Mouse (Mus musculus) forebrain, embryonic 14.5 days (tissue): ENCODE results near the gene Pdgfra. TPM values are rescaled to one million over a fixed set of nuclear protein-coding genes. Genes with fewer than 3 reads are reported as not detected.

Source experiments
- ATAC-seq: fragments of 200-750 bp; cut with Nextera tagmentation; 2 replicates; pipeline ENCODE4 v1.8.0; 2017; ENCODE audit warnings: mild to moderate bottlenecking, moderate library complexity
- DNase-seq: peaks from one replicate; pipeline ENCODE4 v3.0.0-alpha.2; 2015; ENCODE audit warnings: low spot score
- H3K27ac ChIP-seq: fragments of 300-500 bp; sonication (generic); 2 replicates; pipeline ENCODE4 v1.5.1; 2014; ENCODE audit warnings: low read depth, mild to moderate bottlenecking, control low read depth, low read length, moderate library complexity
- H3K27me3 ChIP-seq: fragments of 300-500 bp; sonication (generic); replicated peaks from 2 replicates; pipeline ENCODE4 v1.6.1; 2014; ENCODE audit warnings: low read length, control low read depth, mixed read lengths; ENCODE audit not compliant: control insufficient read depth, insufficient read depth
- H3K36me3 ChIP-seq: fragments of 300-500 bp; sonication (generic); 2 replicates; pipeline ENCODE4 v1.6.1; 2014; ENCODE audit warnings: low read length, control low read depth; ENCODE audit not compliant: control insufficient read depth, insufficient read depth
- H3K4me1 ChIP-seq: fragments of 300-500 bp; sonication (generic); 2 replicates; pipeline ENCODE4 v1.6.1; 2014; ENCODE audit warnings: antibody characterized with exemption, low read length, control low read depth; ENCODE audit not compliant: control insufficient read depth, insufficient read depth
- H3K4me2 ChIP-seq: fragments of 300-500 bp; sonication (generic); 2 replicates; pipeline ENCODE4 v1.6.1; 2014; ENCODE audit warnings: mild to moderate bottlenecking, control low read depth, low read length
- H3K4me3 ChIP-seq: fragments of 300-500 bp; sonication (generic); 2 replicates; pipeline ENCODE4 v1.5.1; 2014; ENCODE audit warnings: low read depth, low read length, control low read depth
- H3K9ac ChIP-seq: fragments of 300-500 bp; sonication (generic); 2 replicates; pipeline ENCODE4 v1.6.1; 2014; ENCODE audit warnings: mild to moderate bottlenecking, low read length, control low read depth, moderate library complexity
- H3K9me3 ChIP-seq: fragments of 300-500 bp; sonication (generic); replicated peaks from 2 replicates; pipeline ENCODE4 v1.6.1; 2016; ENCODE audit warnings: low read length, control low read depth, mixed read lengths; ENCODE audit not compliant: control insufficient read depth
- WGBS: fragments of 180-500 bp; shearing (Covaris S2); extraction: QIAGEN DNeasy Blood & Tissue Kit; methylation state at CpG from one replicate; pipeline ENCODE4 v1.1.7; 2014; 5-methylcytosine and 5-hydroxymethylcytosine counted together
- polyA plus RNA-seq: library from polyadenylated mRNA; unstranded; fragments of >200 nt; fragmentation: Nextera tagmentation; extraction: Ambion mirVana; gene quantifications from 2 replicates; pipeline ENCODE4 v1.2.1, GENCODE M21; 2014

Pdgfra gene
- polyA plus RNA-seq, 1 experiment from 2014 or later = 7.0 TPM

DNA sequence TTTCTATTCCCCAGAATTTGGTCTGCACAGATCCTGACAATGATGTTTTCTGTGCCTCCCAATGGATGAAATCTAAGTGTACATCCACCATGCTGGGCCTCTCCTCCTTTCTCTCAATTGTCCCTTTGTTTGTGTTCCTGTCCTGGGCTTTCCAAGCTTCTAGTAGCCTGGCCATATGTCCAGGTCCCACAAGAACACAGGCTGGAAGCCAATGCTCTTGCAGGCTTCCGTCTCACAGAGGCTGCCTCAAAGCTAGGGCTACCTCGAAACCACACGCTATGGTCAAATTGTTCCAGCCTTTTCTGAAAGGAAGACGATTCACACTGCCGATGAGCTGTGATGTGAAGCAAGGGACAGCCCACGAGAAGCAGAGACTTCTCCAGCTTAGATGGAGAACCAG, 9.5 kb downstream of the Pdgfra start:
- 0 out of 2 replicates have a peak, but pooled peaks cover under 1% of the 10 kb centered on the region for H3K4me1 ChIP-seq
- H3K4me3 ChIP-seq = no peak overlapping the region
- no peak overlapping the region for H3K27ac ChIP-seq
- WGBS = 85% methylated on average over 6 of the region's 6 CpGs
- H3K27me3 ChIP-seq = no peaks in the 10 kb centered on the region; the same call in 1 of the 2 replicates
- no peak overlapping the region for H3K4me2 ChIP-seq
- ATAC-seq = no peak
- no peak overlapping the region for H3K9ac ChIP-seq
- no peaks in the 10 kb centered on the region for H3K36me3 ChIP-seq
- H3K9me3 ChIP-seq = no peaks in the 10 kb centered on the region
- no peak for DNase-seq

- WGBS = 72% methylated on average over 23 of the region's 23 CpGs
- DNase-seq = no peak
Measured at GRCm38 (mm10) chr5:75163289-75163951, 11.3 kb downstream of the Pdgfra start.

GRCm38 (mm10) chr5:75164688-75165087, 12.6 kb downstream of the Pdgfra start:
- DNase-seq = no peak

More at GRCm38 (mm10) chr5:75163289-75163951, 11.3 kb downstream of the Pdgfra start:
- Histone ChIP-seq H3K4me2 (no peak overlapping the region), H3K27me3 (no peaks in the 10 kb centered on the region; the same call in 1 of the 2 replicates), H3K27ac (no peak overlapping the region), H3K36me3 (no peaks in the 10 kb centered on the region), H3K9ac (no peak overlapping the region), H3K4me3 (no peak overlapping the region), H3K9me3 (no peaks in the 10 kb centered on the region), H3K4me1 (no peaks in the 10 kb centered on the region)
- no peak for ATAC-seq

DNA sequence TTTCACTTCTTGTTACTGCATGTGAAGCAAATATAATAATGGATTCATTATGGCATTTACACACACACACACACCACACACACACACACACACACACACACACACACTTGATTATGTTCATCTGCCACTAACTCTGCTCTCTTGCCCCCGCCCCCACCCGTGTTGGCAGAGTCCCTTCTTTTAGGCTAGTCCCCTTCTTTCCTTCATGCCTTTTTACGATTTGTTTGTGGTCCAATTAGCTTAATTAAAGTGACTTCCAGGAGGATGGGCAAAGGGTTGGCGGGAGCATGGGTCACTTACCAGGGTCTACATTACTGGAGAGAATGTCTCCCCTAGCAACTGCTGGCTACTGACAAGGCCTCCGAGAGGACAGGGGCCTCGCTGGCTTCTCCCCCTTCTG, 17.7 kb downstream of the Pdgfra start:
- no peaks in the 10 kb centered on the region for H3K36me3 ChIP-seq
- no peak overlapping the region for H3K9ac ChIP-seq
- WGBS = 40% methylated on average over 6 of the region's 6 CpGs
- H3K27ac ChIP-seq = no peak overlapping the region
- no peaks in the 10 kb centered on the region for H3K9me3 ChIP-seq
- ATAC-seq (no peak), DNase-seq (no peak)
- H3K4me3 ChIP-seq = no peak overlapping the region
- no peaks in the 10 kb centered on the region for H3K4me1 ChIP-seq
- H3K27me3 ChIP-seq = no peaks in the 10 kb centered on the region
- H3K4me2 ChIP-seq = no peak overlapping the region

More at GRCm38 (mm10) chr5:75164688-75165087, 12.6 kb downstream of the Pdgfra start:
- no peaks in the 10 kb centered on the region for H3K27me3 ChIP-seq
- no peak overlapping the region for H3K27ac ChIP-seq
- no peaks in the 10 kb centered on the region for H3K36me3 ChIP-seq
- no peak overlapping the region for H3K4me2 ChIP-seq
- no peak overlapping the region for H3K9ac ChIP-seq
- WGBS = 76% methylated on average over 4 of the region's 4 CpGs
- ATAC-seq = no peak
- no peaks in the 10 kb centered on the region for H3K4me1 ChIP-seq
- no peak overlapping the region for H3K4me3 ChIP-seq
- no peaks in the 10 kb centered on the region for H3K9me3 ChIP-seq

DNA sequence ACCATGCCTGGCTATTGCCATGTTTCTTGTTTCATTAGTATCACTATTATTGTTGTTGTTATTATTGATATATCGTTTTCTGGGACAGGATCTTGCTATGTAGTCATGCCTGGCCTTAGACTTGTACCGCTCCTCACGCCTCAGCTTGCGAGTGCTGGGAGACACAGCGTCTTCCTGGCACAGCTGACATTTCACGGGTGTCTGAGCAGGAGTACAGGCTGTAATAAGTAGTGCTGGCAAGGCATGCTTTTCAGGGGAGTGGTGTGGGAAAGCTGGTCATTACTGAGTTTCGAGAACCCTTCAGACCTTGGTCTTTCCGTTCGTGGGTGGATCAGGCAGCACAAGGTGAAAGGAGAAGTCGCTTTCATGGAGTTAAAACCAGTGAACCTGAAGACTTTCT, 19.8 kb downstream of the Pdgfra start:
- H3K4me3 ChIP-seq = no peak overlapping the region
- H3K9me3 ChIP-seq = no peaks in the 10 kb centered on the region
- H3K27me3 ChIP-seq = no peaks in the 10 kb centered on the region
- no peak overlapping the region for H3K27ac ChIP-seq
- H3K36me3 ChIP-seq = no peaks in the 10 kb centered on the region
- 64% methylated on average over 10 of the region's 10 CpGs for WGBS
- no peak overlapping the region for H3K4me2 ChIP-seq
- no peak for DNase-seq
- H3K9ac ChIP-seq = no peak overlapping the region
- ATAC-seq = no peak
- H3K4me1 ChIP-seq = no peaks in the 10 kb centered on the region

GRCm38 (mm10) chr5:75179249-75179648, 27.2 kb downstream of the Pdgfra start:
- Histone ChIP-seq H3K27me3 (no peaks in the 10 kb centered on the region), H3K9ac (no peak overlapping the region), H3K36me3 (no peaks in the 10 kb centered on the region), H3K4me1 (no peaks in the 10 kb centered on the region; the same call in 1 of the 2 replicates), H3K9me3 (no peaks in the 10 kb centered on the region), H3K4me2 (no peak overlapping the region), H3K27ac (no peak overlapping the region), H3K4me3 (no peak overlapping the region)
- DNase-seq (no peak), ATAC-seq (no peak)
- WGBS = 77% methylated on average over 10 of the region's 10 CpGs

- no peak overlapping the region for H3K4me3 ChIP-seq
- H3K27me3 ChIP-seq = no peaks in the 10 kb centered on the region
- ATAC-seq = no peak
- H3K27ac ChIP-seq = no peak overlapping the region
- no peaks in the 10 kb centered on the region; the same call in 1 of the 2 replicates for H3K4me1 ChIP-seq
- H3K36me3 ChIP-seq = no peaks in the 10 kb centered on the region
- H3K9ac ChIP-seq = no peak overlapping the region
- WGBS = 64% methylated on average over 12 of the region's 12 CpGs
- H3K9me3 ChIP-seq = no peaks in the 10 kb centered on the region
- no peak overlapping the region for H3K4me2 ChIP-seq
- DNase-seq = no peak
Measured at GRCm38 (mm10) chr5:75179726-75180290, 27.7 kb downstream of the Pdgfra start.

- H3K4me3 ChIP-seq = no peak overlapping the region
- no peaks in the 10 kb centered on the region for H3K27me3 ChIP-seq
- no peaks in the 10 kb centered on the region for H3K9me3 ChIP-seq
- H3K4me2 ChIP-seq = no peak overlapping the region
- ATAC-seq (no peak), DNase-seq (no peak)
- H3K4me1 ChIP-seq = no peaks in the 10 kb centered on the region; the same call in 1 of the 2 replicates
- no peak overlapping the region for H3K9ac ChIP-seq
- no peak overlapping the region for H3K27ac ChIP-seq
- H3K36me3 ChIP-seq = no peaks in the 10 kb centered on the region
- 73% methylated on average over 6 of the region's 6 CpGs for WGBS
Measured at GRCm38 (mm10) chr5:75183653-75184052, 31.6 kb downstream of the Pdgfra start.

- no peaks in the 10 kb centered on the region for H3K27me3 ChIP-seq
- no peak overlapping the region for H3K4me2 ChIP-seq
- 93% methylated on average over 5 of the region's 5 CpGs for WGBS
- no peak for DNase-seq
- no peaks in the 10 kb centered on the region; the same call in 1 of the 2 replicates for H3K4me1 ChIP-seq
- no peaks in the 10 kb centered on the region for H3K36me3 ChIP-seq
- no peak overlapping the region for H3K9ac ChIP-seq
- H3K27ac ChIP-seq = no peak overlapping the region
- H3K9me3 ChIP-seq = no peaks in the 10 kb centered on the region
- H3K4me3 ChIP-seq = no peak overlapping the region
- ATAC-seq = no peak
Measured at GRCm38 (mm10) chr5:75184112-75184511, 32.0 kb downstream of the Pdgfra start.
